Mouse (Mus musculus): ENCODE data around the gene Tfap4. TPM values are rescaled to one million over a fixed set of nuclear protein-coding genes. Genes with fewer than 3 reads are reported as not detected.

The Tfap4 gene
- polyA plus RNA-seq (2015; fragmentation: Nextera tagmentation; extraction: Ambion mirVana): 6.5 and 6.8 TPM in 2 replicates

DNA sequence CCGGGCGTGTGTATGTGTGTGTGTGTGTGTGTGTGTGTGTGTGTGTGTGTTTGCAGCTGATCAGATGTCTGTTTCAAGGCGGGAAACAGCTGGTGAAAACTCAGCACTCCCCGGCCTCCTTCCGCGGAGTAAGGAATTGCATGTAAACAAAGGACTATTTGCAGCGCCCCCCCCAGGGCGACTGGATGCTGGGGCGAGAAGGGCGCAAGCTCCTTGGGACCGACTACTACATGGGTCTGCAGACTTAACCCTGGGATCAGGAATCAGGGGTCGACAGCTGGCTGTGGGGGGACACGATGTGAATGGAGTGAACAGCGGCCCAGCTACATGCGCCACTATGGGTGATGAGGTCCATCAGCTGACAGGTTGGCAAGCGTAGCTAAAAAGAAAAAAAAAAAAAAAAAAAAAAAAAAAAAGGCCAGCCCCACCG lies at the start of gene Tfap4:
TSS of gene Tfap4 (minus strand) at position 140 of the 430 bp plus-strand sequence.

DNA sequence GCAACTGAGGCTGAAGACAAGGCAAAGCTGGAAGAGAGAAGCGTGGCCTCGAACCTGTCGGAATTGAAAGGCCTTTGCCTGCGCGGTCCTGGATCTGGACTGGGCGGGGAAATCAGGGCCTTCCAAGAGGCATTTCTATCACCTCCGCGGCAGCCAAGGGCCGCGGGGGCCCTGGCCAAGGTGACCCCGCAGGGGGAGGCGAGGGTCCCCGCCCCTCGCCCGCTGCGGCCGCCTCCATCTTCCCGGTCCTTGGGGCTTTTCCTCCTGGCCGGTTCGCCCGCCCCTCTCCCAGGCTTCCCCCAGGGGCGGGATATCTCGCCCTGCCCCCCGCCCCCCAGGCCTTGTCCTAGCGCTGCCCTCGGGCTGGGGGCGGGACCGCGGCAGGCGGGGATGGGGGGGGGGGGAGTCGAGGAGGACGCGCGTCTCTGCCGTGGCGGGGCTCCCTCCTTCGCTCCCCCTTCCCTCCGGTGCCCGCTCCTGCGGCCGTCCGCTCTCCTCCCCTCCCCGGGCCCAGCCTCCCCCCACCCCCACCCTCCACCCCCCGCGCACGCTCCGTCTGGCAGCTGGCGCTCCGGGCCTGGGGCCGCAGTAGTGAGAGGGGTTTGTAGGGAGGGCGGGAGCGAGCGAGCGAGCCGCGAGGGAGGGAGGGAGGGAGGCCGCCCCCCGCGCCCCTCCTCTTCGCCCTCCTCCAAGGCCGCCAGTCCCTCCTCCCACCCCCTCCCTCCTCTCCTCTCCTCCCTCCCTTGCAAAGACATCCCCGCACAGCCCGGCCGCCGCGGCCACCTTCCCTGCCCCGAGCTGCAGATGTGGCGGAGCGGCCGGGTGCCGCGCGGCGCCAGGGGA lies 34.5 kb upstream of the Tfap4 start, which contains the start of gene Glis2:
TSS of gene Glis2 (plus strand) at position 743 of the 843 bp plus-strand sequence.

DNA sequence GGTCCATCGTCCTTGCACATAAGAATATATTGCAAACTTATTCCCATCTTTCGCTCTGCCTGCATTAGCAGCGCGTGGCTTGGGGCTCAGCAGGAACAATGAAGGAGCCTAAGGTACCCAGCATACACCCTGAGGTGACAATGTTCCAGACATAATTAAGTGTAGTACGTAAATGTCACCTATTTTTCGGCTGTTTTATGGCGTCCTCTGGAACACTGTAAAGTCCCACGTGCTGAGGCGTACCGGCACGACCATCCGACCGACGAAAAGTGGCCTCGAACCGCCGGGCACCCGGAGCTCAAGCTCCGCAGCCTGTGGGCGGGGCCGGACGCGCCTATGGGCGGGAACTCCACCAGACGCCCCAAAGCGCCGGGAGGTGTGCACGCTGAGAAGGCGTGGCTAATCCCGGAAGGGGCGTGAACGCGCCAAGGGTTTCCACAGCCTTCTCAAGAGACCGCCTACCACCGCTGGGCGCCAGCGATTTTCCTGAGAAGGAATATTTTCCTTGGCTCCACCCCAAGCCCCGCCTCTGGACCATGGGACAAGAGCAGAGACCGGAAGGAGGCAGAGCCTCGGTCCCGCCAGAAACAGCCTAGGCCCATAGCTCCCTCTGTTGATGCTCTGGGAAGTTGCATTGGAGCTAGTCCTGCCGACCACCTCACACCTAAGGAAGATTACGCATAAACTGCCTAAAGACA lies 18.0 kb downstream of the Tfap4 start, which contains the start of gene Srl:
TSS of gene Srl (minus strand) at position 316 of the 698 bp plus-strand sequence.

Other genes starting within 250 kb of the Tfap4 start
- 1.7 and 1.8 TPM in 2 replicates for gene Adcy9, start 139.4 kb downstream of the Tfap4 start, polyA plus RNA-seq (2015; fragmentation: Nextera tagmentation; extraction: Ambion mirVana)
- gene Srl, start 18.0 kb downstream of the Tfap4 start, polyA plus RNA-seq (2015; fragmentation: Nextera tagmentation; extraction: Ambion mirVana): 8.3 and 10.1 TPM in 2 replicates
- 17.3 and 27.7 TPM in 2 replicates for gene Glis2, start 34.9 kb upstream of the Tfap4 start, polyA plus RNA-seq (2015; fragmentation: Nextera tagmentation; extraction: Ambion mirVana)
- gene Pam16, start 65.1 kb upstream of the Tfap4 start, polyA plus RNA-seq (2015; fragmentation: Nextera tagmentation; extraction: Ambion mirVana): 78.4 TPM in 2 replicates
- gene Vasn, start 80.1 kb upstream of the Tfap4 start, polyA plus RNA-seq (2015; fragmentation: Nextera tagmentation; extraction: Ambion mirVana): 10.8 and 12.9 TPM in 2 replicates
- gene Dnaja3, start 80.1 kb upstream of the Tfap4 start, polyA plus RNA-seq (2015; fragmentation: Nextera tagmentation; extraction: Ambion mirVana): 39.2 and 42.6 TPM in 2 replicates
- 7.2 and 9.6 TPM in 2 replicates for gene Coro7, start 119.9 kb upstream of the Tfap4 start, polyA plus RNA-seq (2015; fragmentation: Nextera tagmentation; extraction: Ambion mirVana)
- 10.9 and 11.2 TPM in 2 replicates for gene Nmral1, start 159.5 kb upstream of the Tfap4 start, polyA plus RNA-seq (2015; fragmentation: Nextera tagmentation; extraction: Ambion mirVana)
- gene Hmox2, start 166.5 kb upstream of the Tfap4 start, polyA plus RNA-seq (2015; fragmentation: Nextera tagmentation; extraction: Ambion mirVana): 48.5 and 51.6 TPM in 2 replicates
- gene Cdip1, start 230.4 kb upstream of the Tfap4 start, polyA plus RNA-seq (2015; fragmentation: Nextera tagmentation; extraction: Ambion mirVana): 30.5 and 33.2 TPM in 2 replicates

Data from urinary bladder, postnatal 0 days (tissue).